Mouse (Mus musculus) CH12F3 (cell line): ENCODE measurements around the gene Trim50.
"Not testable (repeated sequence)": the region's sequence is repeated elsewhere in the genome, so short reads cannot be mapped to it uniquely, and the experiment has no call there.

ENCODE experiments used
- in situ Hi-C: fragments of 300-500 bp; cut with MboI; formaldehyde crosslinking; loops from 2 replicates; pipeline ENCODE4 v1.14.3; 2020; ENCODE audit warnings: low sequenced_read_pairs

Gene Trim50

DNA sequence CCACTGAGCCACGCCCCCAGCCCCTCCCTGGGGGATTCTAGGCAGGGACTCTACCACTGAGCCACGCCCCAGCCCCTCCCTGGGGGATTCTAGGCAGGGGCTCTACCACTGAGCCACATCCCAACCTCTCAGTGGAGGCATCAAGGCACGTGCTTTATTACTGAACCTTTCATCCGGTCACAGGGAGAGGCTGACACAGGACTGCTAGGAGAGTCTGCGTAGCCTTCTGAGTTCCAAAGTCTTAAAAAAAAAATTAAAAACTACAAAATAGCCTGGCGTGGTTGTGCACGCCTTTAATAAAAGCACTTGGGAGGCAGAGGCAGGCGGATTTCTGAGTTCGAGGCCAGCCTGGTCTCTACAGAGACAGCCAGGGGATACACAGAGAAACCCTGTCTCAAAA, 16.1 kb downstream of the Trim50 start:
- in situ Hi-C loops: not testable (repeated sequence)

DNA sequence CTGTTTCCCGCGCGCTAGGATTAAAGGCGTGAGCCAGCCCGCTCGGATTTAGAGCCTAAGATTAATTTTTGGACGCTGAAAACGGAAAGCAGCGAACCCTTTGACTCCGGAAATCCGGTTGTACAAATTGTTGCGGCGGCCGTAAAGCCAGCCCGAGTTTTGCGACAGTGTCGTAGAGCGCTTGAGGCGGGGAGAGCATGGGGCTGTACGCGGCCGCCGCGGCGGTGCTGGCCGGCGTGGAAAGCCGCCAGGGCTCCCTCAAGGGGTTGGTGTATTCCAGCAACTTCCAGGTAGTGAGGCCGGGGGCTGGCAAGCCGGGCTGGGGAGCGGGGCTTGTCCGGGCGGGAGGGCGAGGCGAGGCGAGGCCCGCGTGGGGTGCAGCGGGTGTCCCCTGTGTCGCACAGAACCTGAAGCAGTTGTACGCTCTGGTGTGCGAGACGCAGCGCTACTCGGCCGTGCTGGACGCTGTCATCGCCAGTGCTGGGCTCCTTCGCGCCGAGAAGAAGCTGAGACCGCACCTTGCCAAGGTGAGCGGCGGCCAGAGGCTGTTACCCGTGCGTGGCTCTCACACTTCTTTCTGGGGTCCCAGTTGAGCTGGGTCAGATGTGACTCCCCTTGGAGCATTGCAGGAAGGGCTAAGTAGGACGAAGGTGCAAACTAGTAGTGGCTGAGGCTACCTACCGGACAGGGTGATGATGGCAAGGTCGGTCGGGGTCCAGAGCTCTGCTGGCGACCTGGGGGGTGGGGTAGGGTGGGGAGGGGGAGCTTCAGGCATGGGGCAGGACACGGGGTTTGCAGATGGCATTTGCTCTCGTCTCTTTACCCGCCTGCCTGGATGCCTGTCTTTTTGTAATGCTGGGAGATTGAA, 16.9 kb downstream of the Trim50 start, which contains the start of gene Nsun5:
Gene Nsun5 (plus strand): TSS at position 167 of the 868 bp plus-strand sequence.
- in situ Hi-C loops: no loop called here

DNA sequence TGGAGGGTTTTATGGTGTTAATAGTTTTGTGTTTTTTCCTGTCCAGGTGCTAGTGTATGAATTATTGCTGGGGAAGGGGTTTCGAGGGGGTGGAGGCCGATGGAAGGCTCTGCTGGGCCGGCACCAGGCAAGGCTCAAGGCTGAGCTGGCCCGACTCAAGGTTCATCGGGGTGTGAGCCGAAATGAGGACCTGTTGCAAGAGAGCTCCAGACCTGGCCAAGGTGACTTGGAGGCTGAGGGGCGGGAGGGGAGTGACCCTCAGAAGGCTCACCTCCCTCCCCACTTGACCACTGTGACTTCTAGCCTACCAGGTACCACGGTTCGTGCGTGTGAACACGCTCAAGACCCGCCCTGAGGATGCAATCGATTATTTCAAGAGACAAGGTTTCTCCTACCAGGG, 18.1 kb downstream of the Trim50 start:
- in situ Hi-C loops: no loop called here

DNA sequence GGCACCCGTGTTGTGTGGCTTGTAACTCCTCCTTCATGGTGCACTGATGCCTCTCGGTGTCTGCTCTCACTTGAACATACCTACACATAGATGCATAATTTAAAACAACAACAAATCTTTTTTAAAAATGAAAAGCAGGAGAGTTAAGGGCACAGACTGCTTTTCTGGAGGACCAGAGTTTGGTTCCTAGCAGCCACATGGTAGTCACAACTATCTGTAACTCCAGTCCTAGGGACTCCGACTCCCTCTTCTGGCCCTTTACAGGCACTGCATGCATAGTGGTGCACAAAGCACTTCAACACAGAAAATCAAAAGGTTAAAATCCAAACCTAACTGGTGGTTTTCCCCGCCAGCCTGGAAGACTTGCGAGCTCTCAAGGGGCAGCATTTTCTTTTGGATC, 20.5 kb downstream of the Trim50 start:
- in situ Hi-C loops: no loop called here

DNA sequence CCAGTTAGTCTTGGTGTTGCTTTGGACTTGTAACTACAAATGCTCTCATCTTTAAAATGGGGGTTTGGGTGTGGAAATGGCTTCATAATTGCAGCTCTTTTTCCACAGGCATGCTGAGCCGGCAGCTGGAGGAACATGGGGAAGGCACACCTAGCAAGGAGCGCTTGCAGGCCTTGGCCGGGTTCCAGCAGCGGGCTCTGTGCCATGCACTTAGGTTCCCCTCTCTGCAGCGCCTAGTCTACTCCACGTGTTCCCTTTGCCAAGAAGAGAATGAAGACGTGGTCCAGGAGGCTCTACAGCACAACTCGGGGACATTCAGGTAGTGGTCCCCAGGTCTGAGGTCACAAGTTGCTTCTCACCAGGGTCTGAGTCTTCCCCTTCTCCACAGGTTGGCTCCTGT, 22.1 kb downstream of the Trim50 start:
- in situ Hi-C loops: no loop called here

DNA sequence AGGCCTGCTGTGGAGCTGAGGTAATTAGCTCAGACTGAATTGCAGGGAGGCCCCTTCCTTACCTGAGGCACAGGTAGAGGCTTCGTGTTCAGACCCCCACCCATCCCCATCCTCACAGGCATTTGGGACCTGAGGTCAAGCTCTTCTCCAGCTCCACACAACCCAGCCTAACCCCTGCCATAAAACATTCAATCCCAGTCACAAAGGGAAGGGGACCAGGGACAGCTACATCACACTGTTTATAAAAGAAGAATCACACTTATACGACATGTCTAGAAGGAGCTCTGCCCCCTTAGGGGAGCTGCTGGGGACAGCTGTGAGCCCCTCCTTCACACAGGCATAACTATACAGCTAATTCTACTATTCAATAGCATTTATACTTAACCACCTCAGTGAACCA, 23.2 kb downstream of the Trim50 start:
- in situ Hi-C loops: no loop called here

DNA sequence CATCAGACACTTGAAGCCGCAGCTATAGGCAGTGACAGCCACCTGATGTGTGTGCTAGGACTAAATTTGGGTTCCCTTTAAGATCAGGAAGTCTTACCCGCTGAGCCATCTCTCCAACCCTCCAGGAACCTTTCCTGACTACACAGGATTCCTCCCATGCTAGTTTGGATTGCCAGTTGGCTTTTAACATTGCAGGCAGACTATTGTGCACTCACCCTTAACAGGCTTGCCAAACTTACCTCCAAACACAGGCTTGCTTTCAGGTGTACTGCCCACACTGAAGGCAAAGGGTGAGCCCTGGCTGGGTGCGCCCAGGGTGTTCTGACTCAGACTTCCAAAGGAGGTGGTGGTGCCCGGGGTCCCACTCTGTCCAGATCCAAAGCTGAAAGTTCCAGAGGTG, 27.6 kb downstream of the Trim50 start:
- in situ Hi-C loops: no loop called here

DNA sequence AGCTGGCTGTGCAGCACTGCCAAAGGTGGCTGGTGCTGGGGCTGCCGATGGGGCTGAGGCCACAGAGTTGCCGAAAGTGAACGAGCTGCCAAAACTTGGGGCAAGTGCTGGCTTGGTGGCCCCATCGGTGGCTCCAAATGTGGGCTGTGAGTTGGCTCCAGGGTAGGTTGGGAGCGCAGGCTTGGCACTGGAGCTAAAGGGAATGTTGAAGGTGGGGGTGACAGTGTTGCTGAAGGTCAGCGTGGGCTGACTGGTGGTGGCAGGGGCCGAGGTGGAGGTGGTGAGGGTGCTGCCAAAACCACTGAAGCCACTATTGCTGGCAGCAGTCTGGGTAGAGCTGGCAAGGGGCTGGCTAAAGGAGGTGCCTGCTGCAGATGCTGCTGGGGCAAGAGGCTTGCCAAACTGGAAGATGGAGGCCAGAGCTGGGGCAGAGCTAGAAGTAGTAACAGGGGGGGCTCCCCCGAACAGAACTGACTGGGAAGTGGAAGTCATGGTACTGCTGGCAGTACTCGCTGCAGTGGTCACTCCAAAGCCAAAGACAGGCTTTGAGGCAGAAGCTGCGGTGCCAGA, 28.3 kb downstream of the Trim50 start:
- in situ Hi-C loops: no loop called here

DNA sequence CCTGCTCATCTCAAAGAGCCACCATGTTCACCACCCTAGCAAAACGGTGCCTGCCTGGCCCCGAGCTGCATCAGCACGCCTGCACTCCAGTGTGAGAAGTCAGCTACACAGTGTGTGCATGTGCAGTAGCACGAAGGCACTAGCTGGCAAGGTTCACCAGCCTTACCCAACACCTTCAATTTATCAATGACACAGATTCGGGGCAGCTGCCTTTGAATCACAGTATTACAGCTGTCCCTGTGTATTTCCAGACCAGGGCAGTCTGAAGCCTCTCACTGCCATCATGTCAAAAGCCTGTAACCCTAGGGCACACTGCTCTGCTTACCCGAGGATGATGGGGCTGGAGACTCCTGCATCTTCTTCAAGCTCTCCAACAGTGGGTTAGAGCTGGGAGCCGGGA, 29.7 kb downstream of the Trim50 start:
- in situ Hi-C loops: no loop called here

DNA sequence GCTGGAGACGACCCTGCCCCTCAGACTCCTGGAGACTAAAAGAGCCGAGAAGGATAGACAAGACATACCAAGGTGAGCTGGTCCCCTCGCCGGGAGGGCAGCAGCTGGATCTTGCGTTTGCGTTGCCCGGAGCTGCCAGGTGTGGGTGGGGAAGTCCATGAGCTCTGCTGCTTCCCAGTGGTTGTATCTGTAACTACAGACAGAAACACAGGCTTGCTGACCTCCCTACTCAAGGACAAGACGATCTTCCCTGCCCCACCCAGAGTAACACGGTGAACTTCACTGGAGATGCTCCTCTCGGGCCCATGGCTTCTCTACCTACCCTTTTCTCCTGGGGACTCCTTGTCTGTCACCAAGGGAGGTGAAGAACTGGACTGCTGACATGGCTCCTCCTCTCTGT, 30.7 kb downstream of the Trim50 start:
- in situ Hi-C loops: no loop called here

DNA sequence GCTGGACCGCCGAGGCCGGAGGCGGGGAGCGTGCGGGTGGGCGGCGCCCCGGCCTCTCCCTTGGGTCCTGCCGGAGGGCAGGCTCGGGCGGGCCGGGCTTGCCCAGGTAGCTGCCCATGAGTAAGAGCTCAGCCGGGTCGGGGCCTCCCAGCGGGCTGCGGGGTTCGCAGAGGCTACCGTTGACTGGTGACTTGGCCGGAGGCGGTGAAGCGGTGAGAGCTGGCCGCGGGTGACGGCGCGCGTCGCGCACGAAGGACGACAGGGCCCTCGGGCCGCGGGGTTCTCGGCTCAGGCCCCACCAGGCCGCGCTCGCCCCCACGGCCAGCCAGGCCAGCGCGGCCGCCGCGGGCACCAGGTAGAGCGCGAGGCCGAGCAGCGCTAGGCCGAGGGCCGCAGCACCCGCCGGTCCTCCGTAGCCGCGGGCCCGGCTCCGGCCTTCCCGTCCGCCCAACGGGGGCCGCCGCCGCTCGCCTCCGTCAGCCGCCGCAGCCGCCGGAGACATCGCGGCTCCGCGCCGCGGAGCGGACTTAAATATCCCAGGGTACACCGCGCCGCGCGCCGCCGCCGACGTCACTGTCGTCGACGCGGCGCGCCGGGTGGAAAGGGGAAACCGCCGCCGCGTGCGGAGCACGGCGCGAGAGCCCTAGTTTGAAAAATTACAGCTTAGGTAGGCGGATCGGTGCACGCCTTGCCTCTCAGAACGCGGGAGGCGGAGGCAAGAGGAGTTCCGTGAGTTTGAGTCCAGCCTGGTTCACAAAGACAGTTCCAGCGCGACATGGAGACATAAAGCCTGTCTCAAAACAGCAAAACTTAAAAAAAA, 41.1 kb downstream of the Trim50 start, which contains the start of gene Pom121:
Gene Pom121 (minus strand): TSS at position 543 of the 820 bp plus-strand sequence.
- in situ Hi-C loops: no loop called here

DNA sequence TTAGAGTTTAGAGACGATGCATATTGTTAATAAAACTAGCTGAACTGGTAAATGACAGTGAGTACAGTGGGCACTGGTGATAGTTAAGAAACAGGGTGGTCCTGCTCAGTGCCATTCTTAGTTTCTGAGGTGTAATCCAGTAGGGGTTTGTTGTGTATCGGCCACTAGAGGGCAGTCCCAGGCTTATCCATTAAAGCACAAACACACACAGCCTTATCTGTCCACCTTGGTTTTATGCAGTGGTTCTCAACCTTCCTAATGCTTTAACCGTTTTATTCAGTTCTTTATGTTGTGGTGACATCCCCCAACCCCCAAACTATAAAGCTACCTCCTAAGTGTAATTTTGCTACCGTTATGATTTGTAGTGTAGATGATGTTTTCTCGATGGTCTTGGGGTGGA, 42.7 kb downstream of the Trim50 start:
- in situ Hi-C loops: no loop called here

DNA sequence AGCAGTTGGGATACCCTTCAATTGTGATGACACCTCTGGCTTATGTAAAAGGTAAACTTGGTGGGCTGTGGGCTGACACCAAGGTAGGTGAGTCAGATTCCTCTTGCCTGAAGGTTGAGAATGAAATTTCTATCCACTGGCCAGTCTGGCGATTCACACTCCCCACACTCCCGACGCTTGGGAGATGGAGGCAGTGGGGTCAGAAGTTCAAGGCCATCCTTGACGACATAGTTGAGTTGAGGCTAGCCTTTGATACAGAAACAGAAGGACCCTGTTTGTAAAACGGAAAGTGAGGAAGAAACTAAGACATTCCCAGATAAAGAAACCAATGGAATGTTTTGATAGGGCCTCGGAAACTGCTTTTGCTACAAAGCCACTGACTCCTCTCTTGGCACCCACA, 46.3 kb downstream of the Trim50 start:
- in situ Hi-C loops: no loop called here

DNA sequence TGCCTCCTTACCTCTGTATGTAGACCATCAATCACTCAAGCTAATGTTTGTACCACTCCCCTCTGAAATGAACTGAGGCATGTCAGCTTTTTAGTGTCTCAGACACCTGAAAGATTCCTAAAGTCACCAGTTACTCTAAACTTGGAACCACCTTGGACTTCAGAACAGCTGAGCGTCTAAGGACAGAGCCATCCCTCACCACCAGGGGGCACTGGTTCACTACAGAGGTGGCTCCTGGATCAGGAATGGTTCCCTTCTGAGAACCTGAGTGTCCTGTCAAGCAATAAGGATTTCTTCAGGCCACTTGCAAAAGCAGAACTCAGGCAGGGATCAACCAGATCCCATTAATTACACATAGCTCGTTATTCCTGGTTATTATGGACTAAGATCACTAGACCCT, 47.1 kb downstream of the Trim50 start:
- in situ Hi-C loops: loop anchor here (5.0 to 25.0 kb wide), 2 partner anchors 92 to 362 kb away; no protein-coding TSS in a partner anchor

DNA sequence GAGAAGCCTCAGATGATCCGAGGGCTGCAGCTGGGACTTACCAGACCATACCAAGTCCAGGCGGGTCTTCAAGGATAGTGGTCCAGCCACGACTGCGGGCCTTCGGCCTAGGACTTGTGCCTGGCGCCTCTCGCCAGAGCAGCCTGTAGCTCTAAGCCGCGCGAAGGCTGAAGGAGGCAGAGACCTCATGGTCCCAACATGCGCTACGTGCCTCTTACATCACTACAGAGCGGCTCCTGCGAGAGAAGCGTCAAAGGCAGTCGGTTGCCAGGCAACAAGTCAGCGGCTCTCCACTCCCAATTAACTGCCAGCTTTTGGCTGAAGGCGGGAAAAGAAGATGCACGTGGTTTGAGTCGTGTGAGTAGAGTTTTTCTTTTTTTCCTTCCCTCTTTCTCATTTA, 51.5 kb downstream of the Trim50 start:
- in situ Hi-C loops: loop anchor here (5.0 to 25.0 kb wide), 2 partner anchors 88 to 358 kb away; no protein-coding TSS in a partner anchor

DNA sequence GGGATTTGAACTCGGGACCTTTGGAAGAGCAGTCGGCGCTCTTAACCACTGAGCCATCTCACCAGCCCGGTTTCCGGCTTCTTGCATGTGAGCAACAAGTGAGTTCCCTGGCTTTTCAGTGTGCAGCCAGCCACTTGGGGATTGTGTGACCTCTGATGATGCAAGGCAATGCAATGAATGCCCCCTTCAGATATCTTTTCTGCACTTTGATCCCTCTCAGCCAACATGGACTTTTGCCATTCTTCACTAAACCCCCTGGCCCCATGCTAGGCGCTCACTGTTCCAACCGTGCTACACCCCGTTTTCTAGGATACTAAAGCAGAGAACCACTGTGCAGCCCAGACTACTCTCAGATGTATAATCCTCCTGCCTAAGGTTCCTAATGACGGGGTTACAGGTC, 52.3 kb downstream of the Trim50 start:
- in situ Hi-C loops: loop anchor here (25.0 kb wide), 1 partner anchor 357 kb away; no protein-coding TSS in a partner anchor

DNA sequence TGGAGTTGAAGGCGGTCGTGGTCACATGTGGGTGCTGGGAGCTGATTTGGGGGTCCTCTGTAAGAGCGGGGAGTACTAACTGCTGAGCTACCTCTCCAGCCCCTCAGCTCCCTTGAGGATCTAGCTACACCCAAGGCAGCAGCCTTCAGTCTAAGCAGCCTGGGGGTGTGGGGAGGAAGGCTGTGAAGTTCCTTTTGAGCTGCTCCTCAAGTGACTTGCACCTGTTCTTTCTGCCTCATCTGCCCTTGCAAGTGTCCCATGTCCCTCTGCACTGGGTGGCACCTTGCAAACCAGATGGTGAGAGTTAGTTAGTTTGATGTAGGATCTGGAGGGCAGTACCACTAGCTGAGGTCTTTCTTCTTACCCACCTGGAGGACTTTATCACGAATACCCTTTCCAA, 55.0 kb downstream of the Trim50 start:
- in situ Hi-C loops: loop anchor here (25.0 kb wide), 1 partner anchor 354 kb away; no protein-coding TSS in a partner anchor

DNA sequence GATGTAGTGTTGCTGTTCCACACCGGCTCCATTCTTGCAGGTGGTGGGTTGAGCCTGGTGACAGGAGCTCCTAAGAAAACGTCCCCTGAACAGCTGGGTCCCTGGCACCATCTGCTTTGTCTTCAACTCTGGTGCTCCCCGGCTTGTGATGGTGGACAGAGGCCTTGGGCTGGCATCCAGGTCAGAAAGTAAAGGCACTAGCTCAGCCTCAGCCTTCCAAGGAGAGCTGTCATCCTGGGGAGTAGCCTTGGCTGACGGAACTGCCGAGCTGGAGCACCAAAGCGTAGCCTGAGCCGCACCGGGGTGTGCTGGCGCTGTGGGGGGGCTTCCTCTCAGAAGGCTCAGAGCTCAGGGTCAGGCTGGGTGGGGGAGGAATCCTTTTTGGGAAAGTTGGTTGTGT, 57.2 kb downstream of the Trim50 start:
- in situ Hi-C loops: loop anchor here (25.0 kb wide), 1 partner anchor 352 kb away; no protein-coding TSS in a partner anchor
